Mouse (Mus musculus) layer of hippocampus, postnatal 10 days (tissue): Measurements from ENCODE around the gene Mzf1. TPM values are rescaled to one million over a fixed set of nuclear protein-coding genes. Genes with fewer than 3 reads are reported as not detected.

ENCODE experiments used
- DNase-seq, 2 experiments: peaks; one replicate each; pipeline ENCODE4 v3.0.0; 2021; ENCODE audit warnings: low spot score in 2 of 2
- total RNA-seq, 2 experiments: library from RNA; stranded (reverse); gene quantifications; 2 replicates each; pipeline ENCODE4 v1.2.3; 2021

Gene Mzf1
- total RNA-seq, 2 experiments from 2014 or later, result 14.3 to 17.7 TPM

DNA sequence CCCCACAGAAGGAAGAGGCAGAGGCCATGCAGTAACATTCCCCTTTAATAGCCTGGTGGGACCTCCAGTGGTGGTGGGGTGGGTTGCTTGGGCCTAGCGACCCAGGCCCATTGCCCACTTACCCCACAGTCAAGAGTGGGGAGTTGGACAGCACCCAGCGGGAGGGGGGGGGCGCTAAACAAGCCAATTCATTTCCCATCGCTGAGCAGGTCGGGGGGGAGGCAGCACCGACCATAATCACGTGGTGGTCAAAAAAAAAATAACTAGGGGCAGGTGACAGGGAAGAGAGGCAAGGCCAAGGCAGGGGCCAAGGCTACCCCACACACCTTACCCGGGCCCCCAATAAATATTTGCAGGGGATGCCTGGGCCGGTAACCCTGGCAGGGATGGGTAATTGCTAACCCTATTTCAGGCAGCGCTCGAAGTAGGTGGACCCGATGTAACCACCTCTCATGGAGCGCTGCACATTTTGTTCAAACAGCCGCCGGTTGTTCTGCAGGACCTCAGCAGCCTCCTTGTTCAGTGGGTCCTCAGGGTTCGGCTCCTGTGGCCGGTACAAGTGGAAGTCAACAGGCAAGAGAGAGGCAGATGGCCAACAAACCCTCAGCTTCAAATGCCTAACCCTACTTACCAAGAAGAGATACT, 19.2 kb downstream of the Mzf1 start:
- peak in 1 of 2 experiments; percentile 35 for DNase-seq

DNA sequence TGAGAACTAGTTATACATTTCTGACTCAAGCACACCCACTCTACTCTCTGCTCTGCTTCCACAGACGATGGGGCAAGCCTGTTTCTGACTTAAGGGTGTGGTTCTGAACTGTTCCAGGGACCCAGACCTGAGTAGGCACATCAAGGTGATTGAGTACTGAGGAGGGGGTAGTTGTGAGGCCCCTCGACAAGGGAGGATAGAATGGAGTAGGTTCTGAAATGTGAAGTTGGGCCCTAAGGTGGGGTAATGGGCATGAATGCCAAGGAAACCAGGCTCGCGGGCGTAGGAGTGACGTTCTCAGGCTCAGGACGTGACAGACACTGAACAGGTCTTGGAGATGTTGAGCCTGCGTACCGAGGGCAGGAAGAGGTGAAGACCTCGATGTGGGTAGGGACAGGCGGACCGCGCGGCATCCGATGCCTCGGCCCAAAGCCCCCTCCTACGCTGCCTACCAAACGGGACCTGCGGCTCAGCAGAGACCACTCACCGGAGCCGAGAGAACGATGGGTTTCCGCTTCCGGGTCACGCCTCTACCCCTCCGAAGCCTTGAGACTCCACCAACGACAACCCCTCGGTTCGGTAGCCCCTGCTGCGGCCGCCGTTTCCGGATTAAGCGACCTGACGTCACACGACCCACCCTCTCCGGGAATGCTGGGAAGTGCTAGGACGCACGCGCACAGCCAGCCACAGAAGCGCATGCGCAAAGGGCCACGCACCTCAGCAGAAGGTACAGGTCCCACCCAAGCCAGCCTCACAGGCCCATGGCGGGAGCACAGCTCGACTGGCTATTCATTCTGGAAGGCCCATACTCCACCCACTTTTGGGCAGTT, 20.2 kb downstream of the Mzf1 start, which contains the start of gene Chmp2a:
Gene Chmp2a (minus strand): TSS at position 660 of the 830 bp plus-strand sequence.
- peak; percentile 98 for DNase-seq

DNA sequence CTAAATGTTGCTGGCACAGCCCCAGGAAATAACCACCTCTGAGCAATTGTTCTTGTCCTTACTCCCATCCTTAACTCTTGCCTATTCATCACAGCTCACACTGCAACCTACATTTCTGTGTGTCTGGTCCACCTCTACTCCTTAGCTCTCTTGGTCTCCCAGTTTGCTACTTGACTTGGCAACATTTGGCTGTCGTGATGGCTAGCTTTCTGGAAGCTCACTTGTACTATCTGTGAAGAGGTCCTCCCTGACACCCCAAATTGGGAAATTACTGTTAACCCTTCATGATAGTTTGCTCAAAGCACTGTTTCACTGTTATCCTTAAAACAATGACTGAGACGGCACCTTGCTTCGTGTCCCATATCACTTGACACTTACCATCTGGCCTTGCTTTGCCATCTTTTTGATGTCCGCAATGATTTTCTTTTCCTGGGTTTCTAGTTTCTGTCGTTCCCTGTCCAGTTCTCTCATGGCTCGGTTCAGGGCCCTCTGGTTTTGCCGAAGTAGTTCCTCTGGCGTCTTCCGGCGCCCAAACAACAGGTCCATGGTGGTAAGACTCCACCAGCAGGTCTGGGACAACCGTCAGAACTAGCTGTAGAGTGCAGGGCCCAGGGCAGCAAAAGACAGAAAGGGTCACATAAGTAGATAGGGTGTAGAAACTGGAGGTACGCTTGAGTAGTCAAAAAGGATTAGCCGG, 21.0 kb downstream of the Mzf1 start:
- peak in 1 of 2 experiments; percentile 22 for DNase-seq

DNA sequence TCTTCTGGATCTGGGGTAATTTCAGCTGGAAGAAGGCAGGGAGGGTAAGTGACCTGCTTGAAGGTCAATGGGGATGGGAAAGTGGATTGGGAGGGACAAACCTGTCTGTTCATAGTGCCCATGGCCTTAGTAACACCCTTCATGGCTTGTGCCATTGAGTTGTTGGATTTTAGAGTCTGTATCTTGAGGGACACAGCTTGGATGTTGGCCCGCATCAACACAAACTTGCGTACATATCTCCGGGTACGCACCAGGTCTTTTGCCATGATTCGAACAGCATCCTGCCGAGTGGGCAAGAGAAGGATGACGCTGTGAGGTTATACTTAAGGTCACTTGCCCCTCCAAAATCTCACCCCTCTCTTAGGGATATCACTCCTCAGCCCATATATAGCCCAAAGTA, 22.0 kb downstream of the Mzf1 start:
- DNase-seq, result peak in 1 of 2 experiments; percentile 13

DNA sequence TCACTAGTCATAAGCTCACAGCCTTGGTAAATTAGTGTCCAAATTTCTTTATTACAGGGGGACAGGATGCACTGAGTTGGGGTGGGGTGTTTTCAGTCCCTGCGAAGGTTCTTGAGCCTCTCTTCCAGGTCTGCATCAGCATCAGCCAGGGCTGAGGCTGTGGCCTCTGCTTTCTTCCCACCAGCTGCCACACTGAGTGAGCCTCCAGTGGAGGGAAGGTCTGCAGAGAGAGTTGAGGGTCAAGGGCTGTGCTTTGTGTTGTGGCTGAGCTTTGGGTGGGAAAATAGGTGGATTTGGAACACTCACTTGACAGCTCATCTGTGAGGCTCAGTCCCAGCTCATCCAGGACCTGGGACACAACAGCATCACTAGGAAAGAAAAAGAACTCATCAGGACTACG, 22.6 kb downstream of the Mzf1 start:
- DNase-seq, result no peak

DNA sequence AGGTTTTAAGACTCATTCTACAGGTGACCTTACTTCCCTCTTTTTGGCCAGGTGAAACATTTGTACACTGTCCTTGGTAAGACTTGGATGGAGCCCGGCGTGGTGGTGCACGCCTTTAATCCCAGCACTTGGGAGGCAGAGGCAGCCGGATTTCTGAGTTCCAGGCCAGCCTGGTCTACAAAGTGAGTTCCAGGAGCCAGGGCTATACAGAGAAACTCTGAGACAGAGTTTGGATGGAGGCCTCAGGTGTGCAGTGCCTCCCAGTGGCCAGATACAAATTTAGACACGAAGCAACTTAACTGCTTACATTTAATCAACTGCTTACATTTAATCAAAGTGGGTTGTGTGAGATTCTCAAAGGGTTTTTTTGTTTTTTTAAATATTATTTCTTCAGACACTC, 23.5 kb downstream of the Mzf1 start:
- no peak for DNase-seq

DNA sequence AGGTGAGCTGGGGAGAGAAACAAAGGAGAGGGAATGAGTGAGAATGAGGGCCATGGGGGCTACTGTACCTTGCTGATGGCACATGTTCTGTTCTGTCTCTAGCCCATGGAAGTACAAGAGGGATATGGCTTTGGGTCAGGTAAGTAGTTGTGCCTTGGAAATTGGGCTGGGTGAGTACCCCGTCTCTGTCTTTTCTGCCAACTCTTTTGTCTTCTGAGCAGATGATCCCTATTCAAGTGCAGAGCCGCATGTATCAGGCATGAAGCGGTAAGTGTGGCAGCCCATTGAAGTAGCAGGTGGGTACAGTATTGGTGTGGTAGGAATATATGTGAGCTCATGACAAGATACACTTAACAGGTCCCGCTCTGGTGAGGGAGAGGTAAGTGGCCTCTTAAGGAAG, 25.6 kb downstream of the Mzf1 start:
- DNase-seq, result no peak

DNA sequence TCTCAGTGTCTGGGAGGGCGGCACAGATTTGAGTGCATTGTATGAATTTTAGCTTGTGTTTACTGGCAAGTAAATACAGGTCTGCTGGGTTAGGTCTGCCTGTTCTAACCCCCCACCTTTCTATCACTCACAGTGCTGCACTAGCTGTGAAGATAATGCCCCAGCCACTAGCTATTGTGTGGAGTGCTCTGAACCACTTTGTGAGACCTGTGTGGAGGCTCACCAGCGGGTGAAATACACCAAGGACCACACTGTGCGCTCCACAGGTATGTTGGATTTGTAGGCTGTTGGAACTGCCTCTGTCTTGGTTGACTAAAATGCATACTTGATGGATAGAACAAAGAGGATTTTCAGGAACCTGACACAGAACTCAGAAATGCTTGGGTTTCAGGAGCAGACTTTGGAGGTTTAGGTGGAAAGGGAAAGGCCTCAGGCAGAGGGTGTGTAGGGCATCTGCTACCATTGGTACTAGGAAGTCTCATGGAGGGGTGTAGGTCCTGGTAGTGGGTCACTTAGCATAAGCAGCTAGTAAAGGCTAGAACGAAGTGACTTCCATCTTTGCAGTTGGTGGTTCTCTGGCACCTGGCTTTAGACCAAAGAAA, 29.0 kb downstream of the Mzf1 start:
- DNase-seq, result no peak

DNA sequence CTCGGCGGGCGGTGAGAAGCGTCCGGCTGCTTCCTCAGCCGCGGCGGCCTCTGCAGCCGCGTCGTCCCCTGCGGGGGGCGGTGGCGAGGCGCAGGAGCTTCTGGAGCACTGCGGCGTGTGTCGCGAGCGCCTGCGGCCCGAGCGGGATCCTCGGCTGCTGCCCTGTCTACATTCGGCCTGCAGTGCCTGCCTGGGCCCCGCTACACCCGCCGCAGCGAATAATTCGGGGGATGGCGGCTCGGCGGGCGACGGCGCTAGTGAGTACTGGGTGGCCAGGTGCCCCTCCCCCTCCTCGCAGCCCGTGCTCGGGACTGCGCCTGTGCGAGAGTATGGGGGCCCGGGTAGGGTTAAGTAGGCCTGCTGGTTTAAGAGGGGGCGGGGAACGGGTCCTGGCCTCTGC, 29.8 kb downstream of the Mzf1 start:
- peak; percentile 89 to 93 for DNase-seq

DNA sequence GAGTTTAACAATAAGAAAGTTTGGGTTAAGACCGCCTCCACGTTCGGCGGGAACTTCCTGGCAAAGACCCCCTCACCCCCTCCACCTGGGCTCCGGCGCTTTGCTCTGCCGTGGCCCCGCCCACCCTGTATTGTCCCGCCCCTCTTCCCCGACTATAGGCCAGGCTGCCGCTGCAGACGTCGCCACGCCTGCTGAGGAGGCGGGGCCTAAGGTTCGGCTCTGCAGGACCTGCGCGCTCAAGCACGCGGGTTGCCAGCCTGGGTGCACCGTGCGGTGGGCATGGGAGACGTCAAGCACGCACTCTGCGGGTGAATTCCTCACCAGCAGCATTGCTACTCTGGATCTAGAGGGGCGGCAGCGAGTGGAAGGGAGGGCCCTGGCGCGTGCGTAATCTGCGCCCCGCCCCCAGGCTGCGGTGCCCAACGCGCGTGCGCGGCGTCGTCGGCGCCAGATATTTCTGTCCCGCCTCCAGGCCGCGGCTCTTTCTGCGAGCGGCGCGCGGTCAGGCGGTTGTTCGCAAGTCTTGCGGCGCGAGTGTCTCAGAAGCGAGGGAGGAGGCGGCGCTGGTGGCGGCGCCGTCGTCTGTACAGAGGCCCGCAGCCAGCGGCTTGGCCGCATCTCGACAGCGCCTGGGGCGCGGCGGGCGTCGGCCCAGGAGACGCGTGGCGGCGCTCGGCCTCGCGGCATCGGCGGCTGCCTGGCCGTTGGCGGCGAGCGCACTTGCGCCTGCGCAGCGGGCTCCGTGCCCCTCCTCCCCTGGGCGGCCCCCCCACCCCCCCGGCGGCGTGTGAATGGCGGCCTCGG, 30.4 kb downstream of the Mzf1 start:
- DNase-seq, result peak; percentile 97 to 98

DNA sequence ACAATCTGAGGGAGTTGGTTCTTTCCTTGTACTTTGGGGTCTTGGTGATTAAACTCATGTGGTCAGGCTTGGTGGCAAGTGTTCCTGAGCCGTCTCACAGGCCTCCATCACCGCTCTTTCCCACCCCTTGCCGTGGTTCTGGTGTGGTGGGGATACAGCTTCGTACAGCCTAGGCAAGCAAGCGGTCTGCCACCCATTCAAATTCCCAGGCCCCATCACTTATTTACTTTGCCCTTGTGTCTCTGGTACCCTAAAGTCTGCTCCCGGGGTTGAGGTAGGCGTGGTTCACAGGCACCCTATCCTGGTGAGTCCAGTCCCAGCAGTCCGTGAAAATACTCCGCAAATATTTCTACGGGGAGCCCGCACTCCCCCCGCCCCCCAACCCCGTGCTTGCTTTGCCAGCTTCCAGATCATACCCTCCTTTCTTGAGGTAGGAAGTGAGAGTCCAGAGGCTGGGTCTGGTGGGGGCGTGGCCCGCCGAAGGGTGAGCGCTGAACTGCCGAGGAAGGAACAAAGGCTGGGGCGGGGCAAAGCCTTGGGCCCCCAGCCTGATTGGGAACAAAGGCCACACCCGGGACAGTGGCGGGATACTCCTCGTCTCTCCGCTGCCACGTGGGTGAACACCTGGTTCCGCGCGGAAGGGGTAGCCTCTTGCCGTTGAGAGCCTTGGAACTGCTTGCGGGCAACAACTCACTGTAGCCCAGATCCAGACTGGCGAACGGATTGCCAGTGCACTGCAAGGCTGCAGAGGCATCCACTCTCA, 31.6 kb downstream of the Mzf1 start:
- DNase-seq, result peak; percentile 46 to 61

DNA sequence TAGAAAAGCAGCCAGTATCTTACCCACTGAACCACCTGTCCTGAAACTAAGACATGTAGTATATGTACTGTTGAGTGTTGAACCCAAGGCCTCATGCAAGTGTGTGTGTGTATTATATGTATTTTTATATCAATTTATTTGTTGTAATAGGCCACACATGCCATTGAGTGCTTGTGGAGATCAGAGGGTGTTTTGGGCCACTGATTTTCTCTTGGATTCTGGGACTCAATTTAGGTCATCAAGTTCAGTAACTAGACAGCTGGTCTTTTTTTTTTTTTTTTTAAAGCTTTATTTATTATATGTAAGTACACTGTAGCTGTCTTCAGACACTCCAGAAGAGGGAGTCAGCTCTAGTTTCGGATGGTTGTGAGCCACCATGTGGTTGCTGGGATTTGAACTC, 39.3 kb downstream of the Mzf1 start:
- DNase-seq, result no peak

DNA sequence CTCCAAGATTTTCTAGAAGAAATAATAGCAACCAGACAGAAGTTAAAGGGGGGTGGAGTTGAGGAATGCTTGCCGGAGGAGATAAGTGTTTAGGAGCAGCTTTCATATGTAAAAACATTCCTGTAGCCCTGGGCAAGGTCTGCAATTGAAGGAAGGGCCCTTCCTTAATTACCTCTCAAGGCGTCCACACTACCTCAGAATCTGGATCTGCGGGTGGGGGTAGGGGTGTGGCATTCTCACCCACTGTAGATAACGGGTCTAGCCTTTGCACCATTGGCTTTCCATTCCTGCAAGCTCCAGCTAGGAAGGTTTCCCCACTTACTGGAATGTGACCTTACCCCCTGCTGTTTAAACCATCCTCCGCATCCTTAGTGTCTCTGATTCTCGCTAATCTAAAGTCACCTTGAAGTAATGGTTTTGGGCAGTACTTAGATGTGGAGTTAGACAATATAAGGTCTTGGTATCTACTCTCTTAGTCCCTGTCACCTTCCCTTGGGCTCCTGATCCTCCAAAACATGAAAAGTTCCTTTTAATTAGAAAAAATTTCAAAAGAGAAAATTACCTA, 40.2 kb downstream of the Mzf1 start:
- no peak for DNase-seq

DNA sequence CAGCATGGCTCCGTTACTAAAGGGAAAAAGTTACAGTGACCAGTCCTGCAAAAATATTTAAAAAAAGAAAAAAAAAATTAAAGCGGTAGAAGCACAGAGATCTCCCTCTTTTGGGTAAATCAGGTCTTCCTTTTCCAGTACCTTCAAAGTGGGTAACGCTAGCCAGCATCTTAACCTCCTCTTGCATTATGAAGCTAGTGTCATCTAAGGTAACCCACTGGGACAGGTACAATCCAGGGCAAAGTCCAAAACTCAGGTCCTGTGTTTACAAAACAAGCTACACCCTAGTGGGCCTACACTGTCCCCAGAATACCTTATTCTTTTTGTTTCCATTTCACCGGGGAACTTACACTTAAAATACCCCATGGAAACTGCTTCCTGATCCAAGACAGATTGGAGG, 40.9 kb downstream of the Mzf1 start:
- no peak for DNase-seq

DNA sequence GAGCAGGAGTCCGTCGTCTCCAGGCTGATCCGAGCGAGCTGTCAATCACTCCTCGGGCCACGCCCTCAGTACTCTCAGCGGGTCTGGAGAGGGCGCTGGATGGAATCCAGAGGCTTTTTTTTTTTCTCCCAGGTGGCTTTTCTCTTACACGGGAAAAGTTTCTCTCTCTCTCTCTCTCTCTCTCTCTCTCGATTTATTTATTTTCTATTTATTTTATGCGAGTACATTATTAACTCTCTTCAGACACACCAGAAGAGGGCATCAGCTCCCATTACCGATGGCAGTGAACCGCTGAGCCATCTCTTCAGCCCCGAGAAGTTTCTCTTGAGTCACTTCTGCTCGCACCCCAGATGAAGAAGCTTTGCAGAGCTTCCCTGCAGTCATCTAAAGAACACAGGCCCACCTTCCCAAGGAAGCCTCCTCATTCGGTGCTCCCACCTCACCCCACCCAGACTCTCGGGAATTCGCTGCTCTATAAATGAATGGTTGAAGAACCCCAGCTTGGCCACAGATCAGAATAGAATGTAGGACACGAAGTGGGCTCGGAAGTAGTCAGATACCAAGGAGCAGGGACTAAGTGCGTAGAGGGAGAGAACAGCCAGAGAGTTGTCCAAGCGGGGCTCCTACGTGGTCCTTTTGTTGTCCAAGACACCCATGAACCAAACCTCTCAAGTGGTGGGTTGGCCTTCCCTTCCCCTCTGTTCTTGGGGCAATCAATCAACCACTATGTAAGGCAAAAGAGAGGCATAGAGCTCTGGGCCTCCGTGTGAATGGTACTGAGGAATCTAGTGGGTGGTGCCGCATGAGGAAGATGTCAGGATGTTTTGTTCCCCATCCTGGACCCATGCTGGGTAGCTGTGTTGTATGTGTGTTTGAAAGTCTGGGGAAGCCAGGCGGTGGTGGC, 44.3 kb downstream of the Mzf1 start, which contains the start of gene Zbtb45:
Gene Zbtb45 (minus strand): TSS at position 30 of the 904 bp plus-strand sequence.
- peak in 1 of 2 experiments; percentile 8 for DNase-seq

DNA sequence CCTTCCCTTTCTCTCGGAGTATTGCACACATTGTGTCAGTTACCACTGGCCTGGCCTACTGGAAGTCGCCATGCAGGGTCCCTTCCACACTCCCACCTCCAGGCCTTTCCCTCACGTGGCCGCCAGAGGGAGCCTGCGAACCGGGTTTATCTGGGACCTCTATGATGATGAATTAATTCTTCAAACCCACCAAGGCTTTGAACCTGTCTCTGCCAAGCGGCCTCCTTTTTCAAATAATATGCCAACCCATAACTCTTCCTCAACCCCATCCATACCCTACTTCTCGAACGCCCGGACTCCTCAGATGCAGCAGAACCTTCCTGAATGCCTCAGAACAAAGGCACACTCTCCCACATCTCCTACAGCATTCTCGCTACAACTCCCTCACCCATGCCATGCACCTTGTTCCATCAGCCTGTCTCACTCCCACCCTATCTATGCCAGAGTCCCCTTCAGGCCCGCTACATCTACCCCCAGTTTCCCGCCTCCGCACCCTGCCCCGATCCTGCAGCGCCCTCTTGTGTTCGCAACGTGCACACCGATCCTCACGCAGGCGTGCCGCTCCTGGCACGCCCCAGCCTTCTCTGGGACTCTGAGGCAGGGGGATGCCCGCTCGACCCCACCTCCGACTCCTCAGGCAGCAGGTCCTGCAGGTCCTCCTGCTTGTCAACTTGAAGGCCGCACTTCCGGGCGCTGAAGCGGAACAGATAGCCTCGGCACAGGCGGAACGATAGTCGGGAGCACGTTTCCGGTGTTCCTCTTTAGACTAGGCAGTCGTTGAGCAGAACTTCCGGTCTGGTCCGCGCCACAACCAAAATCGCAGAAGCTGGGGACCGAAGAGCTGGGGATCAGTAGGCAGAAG, 45.2 kb downstream of the Mzf1 start:
- peak; percentile 94 for DNase-seq

DNA sequence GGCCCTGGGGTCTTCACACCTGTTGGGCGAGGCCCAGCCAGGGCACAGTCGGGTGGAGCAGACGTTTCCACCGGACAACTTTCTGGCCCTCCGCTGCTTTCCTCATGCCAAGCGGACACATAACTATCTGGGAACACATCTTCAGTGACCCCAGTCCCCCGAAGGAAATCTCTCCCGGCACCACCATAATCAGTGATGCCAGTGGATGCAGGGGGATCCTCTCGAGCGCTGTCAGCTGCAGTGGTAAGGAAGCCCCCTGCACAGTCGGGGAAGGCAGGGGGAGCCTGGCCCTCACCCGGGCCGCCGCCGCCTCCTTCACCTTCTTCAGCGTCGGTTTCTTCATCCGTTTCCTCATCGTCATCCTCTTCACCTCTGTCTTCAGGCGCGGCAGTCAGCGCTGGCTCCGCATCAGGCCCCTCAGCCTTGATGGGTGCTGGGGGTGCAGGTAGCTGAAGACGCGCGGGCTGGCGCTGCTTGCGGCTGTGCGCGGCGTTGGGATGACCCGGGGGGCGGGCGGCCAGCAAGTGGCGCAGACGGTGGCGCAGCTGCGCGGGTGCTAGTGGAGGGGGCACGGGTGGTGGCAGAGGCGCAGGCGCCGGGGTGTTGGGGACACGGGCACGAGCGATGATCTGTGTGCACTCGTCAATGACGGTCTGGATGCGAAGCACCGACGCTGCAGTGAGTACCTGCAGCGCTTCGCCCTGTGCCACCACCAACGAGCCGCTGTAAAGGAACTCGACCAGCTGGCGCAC, 47.0 kb downstream of the Mzf1 start:
- DNase-seq, result peak; percentile 10 to 39
